In the genomic region with DNA sequence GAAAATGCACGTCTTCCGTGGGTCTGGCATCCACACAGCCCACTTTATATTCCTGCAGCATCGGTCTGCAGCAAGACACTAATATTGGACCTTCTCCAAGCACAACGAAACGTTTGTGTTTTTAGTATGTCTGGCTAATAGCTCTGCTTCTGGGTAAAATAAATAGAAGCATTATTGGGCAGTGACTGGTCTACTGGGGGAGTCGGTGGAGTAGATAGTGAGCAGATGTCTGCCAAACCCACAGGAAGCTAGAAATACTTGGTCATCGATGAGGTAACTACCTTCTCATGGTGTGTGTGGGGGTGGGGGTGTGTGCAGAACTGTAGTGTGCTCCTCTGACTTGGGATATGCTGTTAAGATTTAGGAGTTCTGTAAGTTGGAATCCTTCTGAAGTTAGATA, we compare ENCODE assay signal across 8 mouse cellular contexts. TPM values are rescaled to one million over a fixed set of nuclear protein-coding genes. Genes with fewer than 3 reads are reported as not detected.
DNase-seq lines count a peak whose midpoint lies in the region; ATAC-seq and TF ChIP-seq lines count a peak whose summit lies in the region.

No protein-coding gene starts in this region.

- H3K4me3 ChIP-seq in neural tube, embryonic 11.5 days (ENCODE audit: low read depth, low read length), result peak overlapping the region; percentile 88; the same call in 1 of the 2 replicates
- H3K4me3 ChIP-seq in forebrain, embryonic 16.5 days (replicated peaks; ENCODE audit: low read length), result peak overlapping the region; percentile 87
- peak overlapping the region; percentile 64 for H3K4me3 ChIP-seq in liver, embryonic 12.5 days
- H3K4me3 ChIP-seq in stomach, postnatal 0 days (ENCODE audit: low read depth, low read length), result peak overlapping the region; percentile 82

- no peaks in the 10 kb centered on the region for H3K9me3 ChIP-seq in neural tube, embryonic 11.5 days (ENCODE audit: control insufficient read depth, low read length)
- H3K9me3 ChIP-seq in forebrain, embryonic 16.5 days (ENCODE audit: control insufficient read depth, low read length), result no peaks in the 10 kb centered on the region
- H3K9me3 ChIP-seq in liver, embryonic 12.5 days (replicated peaks), result no peaks in the 10 kb centered on the region
- no peaks in the 10 kb centered on the region for H3K9me3 ChIP-seq in stomach, postnatal 0 days (ENCODE audit: control insufficient read depth, low read length)

- H3K36me3 ChIP-seq in neural tube, embryonic 11.5 days (ENCODE audit: control insufficient read depth, insufficient read depth, low read length), result no peaks in the 10 kb centered on the region
- no peaks in the 10 kb centered on the region for H3K36me3 ChIP-seq in forebrain, embryonic 16.5 days (ENCODE audit: control insufficient read depth, insufficient read depth)
- no peaks in the 10 kb centered on the region for H3K36me3 ChIP-seq in liver, embryonic 12.5 days
- H3K36me3 ChIP-seq in stomach, postnatal 0 days (ENCODE audit: control insufficient read depth, insufficient read depth, low read length), result no peaks in the 10 kb centered on the region

- H3K4me1 ChIP-seq in neural tube, embryonic 11.5 days (ENCODE audit: control insufficient read depth, insufficient read depth, low read length), result peaks cover 17% of the 10 kb centered on the region
- peaks cover 37% of the 10 kb centered on the region for H3K4me1 ChIP-seq in forebrain, embryonic 16.5 days (replicated peaks; ENCODE audit: control insufficient read depth, insufficient read depth, low read length)
- H3K4me1 ChIP-seq in liver, embryonic 12.5 days, result peaks cover 24% of the 10 kb centered on the region
- H3K4me1 ChIP-seq in stomach, postnatal 0 days (replicated peaks; ENCODE audit: control insufficient read depth, insufficient read depth), result no peaks in the 10 kb centered on the region

- no peak overlapping the region for H3K9ac ChIP-seq in neural tube, embryonic 11.5 days (ENCODE audit: low read length)
- H3K9ac ChIP-seq in forebrain, embryonic 16.5 days (replicated peaks; ENCODE audit: low read depth, low read length), result peak overlapping the region; percentile 99
- no peak overlapping the region for H3K9ac ChIP-seq in liver, embryonic 12.5 days
- H3K9ac ChIP-seq in stomach, postnatal 0 days (ENCODE audit: low read length), result peak overlapping the region; percentile 90

- DNase-seq in neural tube, embryonic 11.5 days (ENCODE audit: low spot score), result no peak
- DNase-seq in neural tube, embryonic 10.5 days (ENCODE audit: extremely low spot score, low spot score), result no peak
- DNase-seq in stomach, postnatal 0 days (ENCODE audit: low spot score), result no peak
- no peak for DNase-seq in adrenal gland, postnatal 10 days
- no peak for DNase-seq in left cerebral cortex, adult 8-10 months (ENCODE audit: low spot score in 2 of 2)
- DNase-seq in ovary, adult 18-20 months (ENCODE audit: low spot score), result no peak

- ATAC-seq in neural tube, embryonic 11.5 days (ENCODE audit: insufficient read depth, low FRiP score, low TSS enrichment), result no peak
- ATAC-seq in forebrain, embryonic 16.5 days, result no peak
- no peak for ATAC-seq in liver, embryonic 12.5 days
- peak; percentile 14; the same call in 1 of the 2 replicates for ATAC-seq in stomach, postnatal 0 days (ENCODE audit: low FRiP score, low TSS enrichment)

- H3K27me3 ChIP-seq in neural tube, embryonic 11.5 days (ENCODE audit: control insufficient read depth, insufficient read depth, low read length), result 0 out of 2 replicates have a peak, but pooled peaks cover 4% of the 10 kb centered on the region
- H3K27me3 ChIP-seq in forebrain, embryonic 16.5 days (replicated peaks; ENCODE audit: control insufficient read depth, insufficient read depth, low read length), result no peaks in the 10 kb centered on the region
- peaks cover 65% of the 10 kb centered on the region for H3K27me3 ChIP-seq in liver, embryonic 12.5 days (replicated peaks)
- no peaks in the 10 kb centered on the region for H3K27me3 ChIP-seq in stomach, postnatal 0 days (ENCODE audit: control insufficient read depth, insufficient read depth, low read length)

- no peak for TF ChIP-seq CTCF in stomach, postnatal 0 days (IDR thresholded peaks at IDR 0.05; ENCODE audit: low read depth)

- H3K27ac ChIP-seq in neural tube, embryonic 11.5 days (ENCODE audit: low read depth, low read length), result no peak overlapping the region
- peak overlapping the region; percentile 88; the same call in 1 of the 2 replicates for H3K27ac ChIP-seq in forebrain, embryonic 16.5 days (ENCODE audit: low read length)
- H3K27ac ChIP-seq in liver, embryonic 12.5 days, result no peak overlapping the region
- peak overlapping the region; percentile 83 for H3K27ac ChIP-seq in stomach, postnatal 0 days (replicated peaks)

- peak overlapping the region; percentile 92 for H3K4me2 ChIP-seq in neural tube, embryonic 11.5 days (ENCODE audit: low read depth)
- peak overlapping the region; percentile 96 for H3K4me2 ChIP-seq in forebrain, embryonic 16.5 days (ENCODE audit: low read length)
- H3K4me2 ChIP-seq in liver, embryonic 12.5 days, result peak overlapping the region; percentile 71
- peak overlapping the region; percentile 92 for H3K4me2 ChIP-seq in stomach, postnatal 0 days (replicated peaks; ENCODE audit: low read depth)

- TF ChIP-seq EP300 in stomach, postnatal 0 days (optimal IDR thresholded peaks at IDR 0.05), result no peak

- WGBS in neural tube, embryonic 11.5 days, result 36% methylated on average over 7 of the region's 7 CpGs
- 13% methylated on average over 7 of the region's 7 CpGs for WGBS in forebrain, embryonic 16.5 days
- WGBS in liver, embryonic 12.5 days (ENCODE audit: insufficient replicate concordance), result 35% methylated on average over 7 of the region's 7 CpGs
- WGBS in stomach, postnatal 0 days, result 8% methylated on average over 7 of the region's 7 CpGs

RNA-seq across cellular contexts. Expression of a gene that starts 2.3 kb away (rescaled TPM):
- 23.8 and 30.8 TPM in 2 replicates for polyA plus RNA-seq in neural tube, embryonic 11.5 days (2014; fragmentation: Nextera tagmentation; extraction: Ambion mirVana)
- polyA plus RNA-seq in forebrain, embryonic 16.5 days (2015; fragmentation: Nextera tagmentation; extraction: Ambion mirVana), result 35.4 and 43.6 TPM in 2 replicates
- polyA plus RNA-seq in liver, embryonic 12.5 days (2016; fragmentation: Nextera tagmentation; extraction: Ambion mirVana), result 8.0 and 8.8 TPM in 2 replicates
- 4.6 and 5.8 TPM in 2 replicates for polyA plus RNA-seq in stomach, postnatal 0 days (2015; fragmentation: Nextera tagmentation; extraction: Ambion mirVana)
- 10 to 100 TPM; 21.1 to 32.3 TPM for total RNA-seq in adrenal gland, postnatal 10 days (2021)
- total RNA-seq in left cerebral cortex, adult 8-10 months (2022), result 100 to 1,000 TPM; 125 to 132 (median 132) TPM

Comparison
In these comparisons a context has a peak if more than half of its experiments do, and no peak if none do; other contexts are left out.
1. H3K27ac ChIP-seq: peak in forebrain, embryonic 16.5 days (single experiment) and stomach, postnatal 0 days (single experiment); none in neural tube, embryonic 11.5 days (single experiment) and liver, embryonic 12.5 days (single experiment).
2. H3K9ac ChIP-seq: peak in forebrain, embryonic 16.5 days (single experiment) and stomach, postnatal 0 days (single experiment); none in neural tube, embryonic 11.5 days (single experiment) and liver, embryonic 12.5 days (single experiment).
3. Peak in every context shown above with its lines, with median percentiles within 50 percentile points of each other: H3K4me2 ChIP-seq and H3K4me3 ChIP-seq.